8 mouse cellular contexts compared by ENCODE assay signal in genomic region chr1:86582451-86583096, GRCm38 (mm10). TPM values are rescaled to one million over a fixed set of nuclear protein-coding genes. Genes with fewer than 3 reads are reported as not detected.
DNase-seq lines count a peak whose midpoint lies in the region; ATAC-seq and TF ChIP-seq lines count a peak whose summit lies in the region.

Gene Pde6d (minus strand): TSS chr1:86582629.
Gene Cops7b (plus strand): TSS chr1:86582904.

- no peaks in the 10 kb centered on the region for H3K9me3 ChIP-seq in kidney, embryonic 14.5 days (ENCODE audit: control insufficient read depth, low read length)
- H3K9me3 ChIP-seq in limb, embryonic 15.5 days = no peaks in the 10 kb centered on the region

- peak within 1 kb of the TSS; percentile 89 for H3K9ac ChIP-seq in kidney, embryonic 14.5 days (ENCODE audit: low read depth, low read length)
- H3K9ac ChIP-seq in limb, embryonic 15.5 days = peak within 1 kb of the TSS; percentile 89

- no peaks in the 10 kb centered on the region for H3K36me3 ChIP-seq in kidney, embryonic 14.5 days (ENCODE audit: control insufficient read depth, insufficient read depth, low read length)
- no peaks in the 10 kb centered on the region; the same call in 1 of the 2 replicates for H3K36me3 ChIP-seq in limb, embryonic 15.5 days

- TF ChIP-seq POLR2A in bone marrow macrophage, adult 2 months (IDR thresholded peaks at IDR 0.05; ENCODE audit: borderline replicate concordance, low read depth, low read length) = no peak
- TF ChIP-seq POLR2A in embryonic fibroblast, embryonic 13.5 days (IDR thresholded peaks at IDR 0.05; ENCODE audit: low read depth, low read length) = peak; percentile 82

- peak; percentile 98 for DNase-seq in A20 (ENCODE audit: low read depth, low spot score)
- DNase-seq in heart, adult 9 months (ENCODE audit: low spot score in 2 of 2) = peak; percentile 98
- DNase-seq in monocyte, adult 2 months (ENCODE audit: low read depth in 1 of 2, low spot score in 2 of 2) = peak; percentile 69 to 84
- DNase-seq in spleen, postnatal 36 days (ENCODE audit: low spot score in 2 of 2) = peak; percentile 92

- ATAC-seq in kidney, embryonic 14.5 days (ENCODE audit: low FRiP score, low TSS enrichment) = peak; percentile 96
- peak; percentile 96 for ATAC-seq in limb, embryonic 15.5 days (ENCODE audit: insufficient number of reproducible peaks, low FRiP score, low TSS enrichment, low read depth)

- peak within 1 kb of the TSS; percentile 90 for H3K4me3 ChIP-seq in bone marrow macrophage, adult 2 months (ENCODE audit: insufficient read depth, low read length)
- H3K4me3 ChIP-seq in embryonic fibroblast, embryonic 13.5 days (ENCODE audit: insufficient read depth, low read length) = peak within 1 kb of the TSS; percentile 60
- peak within 1 kb of the TSS; percentile 93 for H3K4me3 ChIP-seq in kidney, embryonic 14.5 days (ENCODE audit: low read length)
- H3K4me3 ChIP-seq in limb, embryonic 15.5 days = peak within 1 kb of the TSS; percentile 97

- TF ChIP-seq CTCF in bone marrow macrophage, adult 2 months (IDR thresholded peaks at IDR 0.05; ENCODE audit: low read depth, low read length) = no peak
- TF ChIP-seq CTCF in embryonic fibroblast, embryonic 13.5 days (IDR thresholded peaks at IDR 0.05; ENCODE audit: borderline replicate concordance, insufficient read depth, low read length) = no peak

- WGBS in kidney, embryonic 14.5 days = under 1% methylated on average over 26 of the region's 26 CpGs
- WGBS in limb, embryonic 15.5 days = under 1% methylated on average over 26 of the region's 26 CpGs

- H3K27ac ChIP-seq in bone marrow macrophage, adult 2 months (ENCODE audit: insufficient read depth, low read depth, low read length) = no peak within 1 kb of the TSS
- H3K27ac ChIP-seq in embryonic fibroblast, embryonic 13.5 days (ENCODE audit: insufficient read depth, low read length) = no peak within 1 kb of the TSS
- peak within 1 kb of the TSS; percentile 55; the same call in 1 of the 2 replicates for H3K27ac ChIP-seq in kidney, embryonic 14.5 days (ENCODE audit: low read depth, low read length)
- H3K27ac ChIP-seq in limb, embryonic 15.5 days = peak within 1 kb of the TSS; percentile 83

- H3K27me3 ChIP-seq in kidney, embryonic 14.5 days (ENCODE audit: control insufficient read depth, insufficient read depth, low read length) = no peaks in the 10 kb centered on the region
- H3K27me3 ChIP-seq in limb, embryonic 15.5 days = no peaks in the 10 kb centered on the region

- peak within 1 kb of the TSS; percentile 77 for H3K4me2 ChIP-seq in kidney, embryonic 14.5 days (replicated peaks; ENCODE audit: low read depth, low read length)
- peak within 1 kb of the TSS; percentile 77 for H3K4me2 ChIP-seq in limb, embryonic 15.5 days

- H3K4me1 ChIP-seq in bone marrow macrophage, adult 2 months (ENCODE audit: control insufficient read depth, insufficient read depth, low read length) = peaks cover 8% of the 10 kb centered on the region
- H3K4me1 ChIP-seq in embryonic fibroblast, embryonic 13.5 days (ENCODE audit: control insufficient read depth, insufficient read depth, low read length) = no peaks in the 10 kb centered on the region; the same call in 1 of the 2 replicates
- peaks cover 8% of the 10 kb centered on the region; the same call in 1 of the 2 replicates for H3K4me1 ChIP-seq in kidney, embryonic 14.5 days (ENCODE audit: control insufficient read depth, insufficient read depth, low read length)
- peaks cover 20% of the 10 kb centered on the region for H3K4me1 ChIP-seq in limb, embryonic 15.5 days

RNA-seq across cellular contexts. Expression of gene Pde6d, which starts in this region (rescaled TPM):
- polyA plus RNA-seq in bone marrow macrophage, adult 2 months (2012; ENCODE audit: insufficient read depth, insufficient read length, missing spikeins) = 33.6 and 39.7 TPM in 2 replicates
- polyA plus RNA-seq in embryonic fibroblast, embryonic 13.5 days (2011; ENCODE audit: insufficient read length, low read depth, missing spikeins) = 37.0 and 39.9 TPM in 2 replicates
- polyA plus RNA-seq in kidney, embryonic 14.5 days (2014; fragmentation: Nextera tagmentation; extraction: Ambion mirVana) = 65.5 and 71.7 TPM in 2 replicates
- polyA plus RNA-seq in limb, embryonic 15.5 days (2015; fragmentation: Nextera tagmentation; extraction: Ambion mirVana) = 65.5 and 66.5 TPM in 2 replicates

RNA-seq across cellular contexts. Expression of gene Cops7b, which starts in this region (rescaled TPM):
- polyA plus RNA-seq in bone marrow macrophage, adult 2 months (2012; ENCODE audit: insufficient read depth, insufficient read length, missing spikeins) = 20.9 and 22.4 TPM in 2 replicates
- polyA plus RNA-seq in embryonic fibroblast, embryonic 13.5 days (2011; ENCODE audit: insufficient read length, low read depth, missing spikeins) = 23.0 and 30.0 TPM in 2 replicates
- 40.4 and 45.4 TPM in 2 replicates for polyA plus RNA-seq in kidney, embryonic 14.5 days (2014; fragmentation: Nextera tagmentation; extraction: Ambion mirVana)
- 36.0 and 36.6 TPM in 2 replicates for polyA plus RNA-seq in limb, embryonic 15.5 days (2015; fragmentation: Nextera tagmentation; extraction: Ambion mirVana)

Comparison
In these comparisons a context has a peak if more than half of its experiments do, and no peak if none do; other contexts are left out.
1. H3K27ac ChIP-seq: peak in kidney, embryonic 14.5 days (single experiment) and limb, embryonic 15.5 days (single experiment); none in bone marrow macrophage, adult 2 months (single experiment) and embryonic fibroblast, embryonic 13.5 days (single experiment).
2. Peak in every context shown above with its lines, with median percentiles within 50 percentile points of each other: DNase-seq and H3K4me3 ChIP-seq.